Mouse (Mus musculus) urinary bladder, postnatal 36 days (tissue): ENCODE results near the gene Cdk17.

Source experiments
- DNase-seq, 2 experiments: peaks; one replicate each; pipeline ENCODE4 v3.0.0; 2022; ENCODE audit warnings: low spot score in 2 of 2, mixed read lengths in 1 of 2

Cdk17 gene

DNA sequence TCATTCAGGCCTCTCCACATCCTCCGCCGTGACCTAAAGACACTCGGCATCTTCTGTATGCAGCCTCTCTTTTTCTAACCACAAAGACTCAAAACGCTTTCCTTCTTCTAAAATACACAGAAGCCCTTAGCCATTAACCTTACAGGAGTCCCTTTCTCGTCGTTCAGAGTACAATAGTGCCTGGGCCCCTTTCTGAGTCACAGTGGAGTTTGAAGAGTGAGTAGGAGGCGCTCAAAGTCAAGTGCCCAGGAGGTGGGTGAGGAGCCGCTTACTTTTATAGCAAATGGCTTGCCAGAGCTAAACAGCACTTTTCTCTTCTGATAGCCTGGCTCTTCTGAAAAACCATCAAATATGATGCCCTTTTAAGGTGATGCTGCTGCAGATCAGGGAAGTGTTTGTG, 67.2 kb downstream of the Cdk17 start:
- no peak for DNase-seq

GRCm38 (mm10) chr10:93228401-93229007, 67.8 kb downstream of the Cdk17 start:
- DNase-seq = no peak

GRCm38 (mm10) chr10:93231490-93231889, 70.8 kb downstream of the Cdk17 start:
- no peak for DNase-seq

- no peak for DNase-seq
Measured at GRCm38 (mm10) chr10:93231893-93232292, 71.2 kb downstream of the Cdk17 start.

DNA sequence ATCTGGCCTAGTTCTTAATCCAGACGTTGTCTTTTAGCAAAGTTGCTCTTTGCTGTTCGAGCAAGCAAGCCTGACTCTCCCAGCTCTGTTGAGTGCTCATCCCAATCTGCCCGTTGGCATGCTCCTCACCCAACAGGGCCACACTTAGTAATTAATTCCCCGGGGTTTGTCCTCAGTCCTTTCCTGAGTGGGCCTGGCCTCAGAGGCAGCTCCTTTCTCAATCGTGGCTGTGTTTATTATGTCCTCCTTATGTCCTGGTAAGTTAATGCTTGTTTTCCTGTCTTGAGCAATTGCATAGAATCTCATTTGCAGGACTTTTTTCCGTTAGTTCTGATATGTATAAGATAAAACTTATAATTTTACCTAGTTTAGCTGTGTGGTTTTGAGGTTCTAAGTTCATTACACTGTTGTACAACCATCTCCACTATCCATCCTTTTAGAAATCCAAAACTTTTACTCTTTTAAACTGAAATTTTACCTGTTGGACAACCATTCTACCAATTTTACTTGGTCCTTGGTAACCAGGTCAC, 73.1 kb downstream of the Cdk17 start:
- no peak for DNase-seq

DNA sequence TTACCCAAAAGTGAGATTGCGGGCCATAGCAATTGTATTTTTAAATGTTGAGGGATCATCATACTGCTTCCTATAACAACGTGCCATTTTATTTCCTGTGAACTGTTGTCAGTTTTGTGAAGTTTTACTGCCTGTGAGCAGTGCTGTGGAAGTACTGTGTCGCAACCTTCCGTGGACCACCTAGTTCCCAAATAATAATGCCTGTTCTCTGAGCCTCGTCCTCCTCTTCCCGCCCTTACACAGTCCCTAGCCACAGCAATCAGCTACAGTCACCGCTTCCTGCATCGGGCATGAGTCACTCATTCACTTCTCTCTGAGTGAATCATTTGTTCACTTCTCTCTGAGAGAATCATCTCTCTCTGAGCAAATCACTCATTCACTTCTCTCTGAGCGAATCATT, 74.0 kb downstream of the Cdk17 start:
- no peak for DNase-seq

GRCm38 (mm10) chr10:93239201-93239806, 78.6 kb downstream of the Cdk17 start:
- no peak for DNase-seq

DNA sequence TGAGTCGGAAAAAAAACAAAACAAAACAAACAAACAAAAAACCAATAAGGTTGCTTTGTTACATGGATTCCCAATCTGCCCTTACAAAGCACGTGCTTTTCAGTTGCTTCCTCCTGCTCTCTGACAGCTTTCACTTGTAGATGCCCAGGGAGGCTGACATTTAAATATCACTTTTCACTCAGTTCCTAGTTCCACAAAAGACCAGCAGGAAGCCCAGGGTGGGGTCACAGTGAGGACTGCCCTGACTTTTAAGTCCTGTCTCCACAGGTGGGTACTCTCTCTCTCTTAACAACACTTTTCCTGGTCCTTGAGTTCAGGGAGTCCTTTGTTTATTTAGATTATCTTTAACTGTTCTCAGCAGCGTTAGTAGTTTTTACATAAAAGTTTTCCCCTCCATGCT, 81.5 kb downstream of the Cdk17 start:
- no peak for DNase-seq

GRCm38 (mm10) chr10:93242861-93243260, 82.2 kb downstream of the Cdk17 start:
- DNase-seq = no peak

- no peak for DNase-seq
Measured at GRCm38 (mm10) chr10:93244209-93244705, 83.6 kb downstream of the Cdk17 start.

DNA sequence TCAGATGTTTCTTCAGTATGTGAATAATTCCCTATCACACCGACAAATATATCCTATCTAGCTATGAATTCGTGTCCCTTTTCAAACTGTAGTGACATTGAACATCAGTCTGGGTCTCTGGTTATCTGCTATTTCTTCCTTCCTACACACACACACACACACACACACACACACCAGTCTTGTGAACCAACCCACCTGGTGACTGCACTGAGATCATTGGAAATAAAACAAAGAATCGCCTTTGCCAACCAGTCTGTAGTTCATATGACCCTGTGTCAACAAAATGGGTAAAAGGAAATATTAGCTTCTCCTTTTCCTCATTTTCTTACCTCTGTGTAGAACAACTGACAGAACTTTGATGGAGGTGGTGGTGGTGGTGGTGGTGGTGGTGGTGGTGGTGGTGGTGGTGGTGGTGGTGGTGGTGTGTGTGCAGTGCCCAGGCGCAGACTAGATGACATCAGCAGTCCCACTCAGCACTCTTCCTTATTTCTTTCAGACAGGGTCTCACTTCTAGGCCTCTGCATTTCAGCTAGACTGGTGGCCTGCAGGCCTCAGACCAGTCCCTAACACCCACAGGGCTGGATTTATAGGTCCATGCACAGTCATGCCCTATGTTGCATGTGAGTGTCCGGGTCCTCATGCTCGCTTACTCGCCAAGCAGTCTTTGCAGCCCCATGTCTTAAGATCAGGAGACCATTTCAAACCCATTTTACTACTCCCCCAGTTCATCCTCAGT, 85.7 kb downstream of the Cdk17 start:
- DNase-seq = no peak

- no peak for DNase-seq
Measured at GRCm38 (mm10) chr10:93247422-93247821, 86.7 kb downstream of the Cdk17 start.

- no peak for DNase-seq
Measured at GRCm38 (mm10) chr10:93247902-93248301, 87.2 kb downstream of the Cdk17 start.

- no peak for DNase-seq
Measured at GRCm38 (mm10) chr10:93248416-93248815, 87.7 kb downstream of the Cdk17 start.

GRCm38 (mm10) chr10:93249901-93250300, 89.2 kb downstream of the Cdk17 start:
- DNase-seq = no peak

DNA sequence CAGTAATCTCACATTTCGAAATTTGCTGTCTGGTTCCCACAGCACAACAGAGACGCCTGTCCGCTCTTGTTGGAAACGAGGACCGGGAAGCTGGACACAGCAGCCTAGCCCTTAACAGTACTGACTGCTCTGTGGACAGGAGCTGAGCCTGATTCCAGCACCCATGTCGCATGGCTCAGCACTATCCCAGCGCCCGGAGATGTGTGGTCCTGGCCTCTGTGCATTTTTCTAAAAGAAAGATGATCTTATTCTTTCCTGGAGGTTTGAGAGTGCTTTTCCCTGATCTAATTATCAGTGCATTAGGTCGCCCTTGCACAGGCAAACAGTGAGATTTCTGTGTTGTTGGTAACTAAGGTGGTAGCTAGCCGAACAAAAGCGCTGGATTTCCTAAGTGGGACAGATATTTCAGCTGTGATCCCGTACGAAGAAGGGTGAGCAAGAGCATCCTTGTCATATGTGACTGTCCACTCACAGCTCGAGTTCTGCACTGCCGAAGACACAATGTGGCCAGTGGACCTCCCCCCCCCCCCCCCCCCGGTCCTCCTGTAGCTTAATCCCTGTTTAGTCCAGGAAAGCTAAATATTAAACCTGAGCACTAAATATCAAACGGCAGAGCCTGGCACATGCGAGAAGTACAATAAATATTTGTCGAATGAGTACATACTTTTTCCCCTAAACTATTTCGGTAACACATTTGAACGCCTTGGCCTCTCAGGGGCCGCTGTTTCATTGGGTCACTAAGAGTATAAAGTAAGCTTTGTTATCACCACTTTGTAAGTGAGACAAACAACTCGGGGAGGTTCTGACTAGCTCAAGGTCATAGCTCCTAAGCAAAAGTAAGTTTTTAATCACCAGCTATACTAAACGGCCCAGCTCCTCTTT, 90.0 kb downstream of the Cdk17 start:
- DNase-seq = no peak

GRCm38 (mm10) chr10:93251426-93251825, 90.8 kb downstream of the Cdk17 start:
- DNase-seq = no peak

DNA sequence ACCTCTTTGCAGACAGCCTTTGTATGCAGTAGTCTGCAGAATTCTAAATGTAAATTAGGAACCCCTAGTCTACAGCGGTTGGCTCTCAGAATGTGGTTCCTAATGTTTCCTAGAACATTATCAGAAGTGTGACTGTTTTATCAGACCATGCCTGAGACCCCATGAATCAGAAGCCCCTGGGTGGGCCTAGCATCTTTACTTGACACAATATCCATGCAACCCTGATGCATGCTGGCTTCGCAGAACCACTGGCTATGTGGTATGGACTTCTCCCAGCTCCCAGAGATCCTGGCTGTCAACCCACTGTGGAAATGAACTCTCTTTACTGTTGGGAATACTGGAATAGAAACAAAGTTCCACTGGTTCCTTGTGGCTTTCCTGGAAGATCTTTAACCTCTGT, 92.0 kb downstream of the Cdk17 start:
- no peak for DNase-seq

DNA sequence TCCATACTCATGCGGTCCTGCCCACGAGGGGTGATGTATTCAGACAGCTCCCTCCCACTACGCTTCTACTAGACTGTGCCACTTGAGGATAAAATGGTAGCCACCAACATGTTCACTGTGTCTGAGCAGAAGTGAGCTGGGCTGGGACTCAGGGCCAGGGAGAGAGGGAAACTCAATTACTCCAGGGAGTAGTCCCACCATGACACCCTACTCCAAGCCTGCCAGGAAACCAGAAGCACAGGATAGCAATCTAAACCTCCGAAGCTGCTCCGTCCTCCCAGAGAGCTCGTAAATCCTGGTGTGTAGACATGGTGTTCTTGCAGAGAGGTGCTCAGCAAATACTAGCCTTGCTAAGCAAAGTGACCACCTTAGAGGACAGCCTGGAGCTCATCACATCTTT, 92.5 kb downstream of the Cdk17 start:
- DNase-seq = no peak

DNA sequence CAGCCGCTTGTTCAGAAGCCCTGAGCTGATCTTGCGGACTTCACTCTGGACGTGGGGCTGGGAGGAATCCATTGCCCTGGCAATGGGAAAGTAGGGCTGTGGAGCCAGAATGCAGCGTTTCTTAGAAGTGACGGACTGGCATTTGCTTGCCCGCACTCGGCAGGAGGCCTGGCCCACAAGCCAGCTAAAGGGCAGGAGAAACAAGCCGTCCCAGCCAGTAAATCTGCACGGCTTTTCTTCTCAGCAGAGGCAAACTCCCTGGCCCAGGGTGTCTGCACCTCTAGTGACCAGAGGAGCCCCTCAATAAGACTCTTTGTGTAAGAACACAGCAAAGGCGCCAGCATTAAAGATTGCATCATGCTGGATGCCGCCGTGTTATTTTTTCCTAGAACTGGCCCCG, 94.6 kb downstream of the Cdk17 start:
- DNase-seq = no peak

GRCm38 (mm10) chr10:93259826-93260225, 99.2 kb downstream of the Cdk17 start:
- DNase-seq = no peak
